Mouse (Mus musculus): Measurements from ENCODE around the gene Caskin1. TPM values are rescaled to one million over a fixed set of nuclear protein-coding genes. Genes with fewer than 3 reads are reported as not detected.

Gene Caskin1
- polyA plus RNA-seq, 1 experiment from 2014 or later = 9.1 TPM

Other genes starting within 250 kb of the Caskin1 start
- 31.8 and 34.3 TPM in 2 replicates for gene Ccnf, start 237.1 kb upstream of the Caskin1 start, polyA plus RNA-seq (2014; fragmentation: Nextera tagmentation; extraction: Ambion mirVana)
- 0.13 and 0.31 TPM in 2 replicates for gene Abca17, start 137.5 kb upstream of the Caskin1 start, polyA plus RNA-seq (2014; fragmentation: Nextera tagmentation; extraction: Ambion mirVana)
- gene Abca3, start 136.7 kb upstream of the Caskin1 start, polyA plus RNA-seq (2014; fragmentation: Nextera tagmentation; extraction: Ambion mirVana) = 14.5 and 21.3 TPM in 2 replicates
- gene Rnps1, start 74.0 kb upstream of the Caskin1 start, polyA plus RNA-seq (2014; fragmentation: Nextera tagmentation; extraction: Ambion mirVana) = 304 and 325 TPM in 2 replicates
- gene Eci1, start 62.0 kb upstream of the Caskin1 start, polyA plus RNA-seq (2014; fragmentation: Nextera tagmentation; extraction: Ambion mirVana) = 31.5 and 31.8 TPM in 2 replicates
- gene Dnase1l2, start 45.5 kb upstream of the Caskin1 start, polyA plus RNA-seq (2014; fragmentation: Nextera tagmentation; extraction: Ambion mirVana) = 2.3 and 3.5 TPM in 2 replicates
- gene E4f1, start 18.3 kb upstream of the Caskin1 start, polyA plus RNA-seq (2014; fragmentation: Nextera tagmentation; extraction: Ambion mirVana) = 8.3 and 16.9 TPM in 2 replicates
- 54.7 and 56.5 TPM in 2 replicates for gene Pgp, start 18.2 kb upstream of the Caskin1 start, polyA plus RNA-seq (2014; fragmentation: Nextera tagmentation; extraction: Ambion mirVana)
- gene Bricd5, start 14.7 kb upstream of the Caskin1 start, polyA plus RNA-seq (2014; fragmentation: Nextera tagmentation; extraction: Ambion mirVana) = 0.38 and 1.3 TPM in 2 replicates
- 31.8 and 37.2 TPM in 2 replicates for gene Mlst8, start 9.5 kb upstream of the Caskin1 start, polyA plus RNA-seq (2014; fragmentation: Nextera tagmentation; extraction: Ambion mirVana)
- 80.1 and 96.6 TPM in 2 replicates for gene Traf7, start 39.3 kb downstream of the Caskin1 start, polyA plus RNA-seq (2014; fragmentation: Nextera tagmentation; extraction: Ambion mirVana)
- 4.0 TPM in 2 replicates for gene Rab26, start 45.6 kb downstream of the Caskin1 start, polyA plus RNA-seq (2014; fragmentation: Nextera tagmentation; extraction: Ambion mirVana)
- gene Pkd1, start 61.2 kb downstream of the Caskin1 start, polyA plus RNA-seq (2014; fragmentation: Nextera tagmentation; extraction: Ambion mirVana) = 12.9 and 16.7 TPM in 2 replicates
- gene Tsc2, start 144.0 kb downstream of the Caskin1 start, polyA plus RNA-seq (2014; fragmentation: Nextera tagmentation; extraction: Ambion mirVana) = 59.8 and 66.4 TPM in 2 replicates
- gene Nthl1, start 144.1 kb downstream of the Caskin1 start, polyA plus RNA-seq (2014; fragmentation: Nextera tagmentation; extraction: Ambion mirVana) = 10.0 and 12.3 TPM in 2 replicates
- 22.4 and 31.3 TPM in 2 replicates for gene Slc9a3r2, start 161.7 kb downstream of the Caskin1 start, polyA plus RNA-seq (2014; fragmentation: Nextera tagmentation; extraction: Ambion mirVana)
- not detected in 2 replicates for gene Npw, start 169.9 kb downstream of the Caskin1 start, polyA plus RNA-seq (2014; fragmentation: Nextera tagmentation; extraction: Ambion mirVana)
- 14.9 and 19.7 TPM in 2 replicates for gene Zfp598, start 181.1 kb downstream of the Caskin1 start, polyA plus RNA-seq (2014; fragmentation: Nextera tagmentation; extraction: Ambion mirVana)
- 105 and 136 TPM in 2 replicates for gene Syngr3, start 201.4 kb downstream of the Caskin1 start, polyA plus RNA-seq (2014; fragmentation: Nextera tagmentation; extraction: Ambion mirVana)
- 36.5 and 37.7 TPM in 2 replicates for gene Gfer, start 207.6 kb downstream of the Caskin1 start, polyA plus RNA-seq (2014; fragmentation: Nextera tagmentation; extraction: Ambion mirVana)
- 2.2 and 2.4 TPM in 2 replicates for gene Noxo1, start 207.6 kb downstream of the Caskin1 start, polyA plus RNA-seq (2014; fragmentation: Nextera tagmentation; extraction: Ambion mirVana)
- 85.3 and 86.1 TPM in 2 replicates for gene Tbl3, start 219.1 kb downstream of the Caskin1 start, polyA plus RNA-seq (2014; fragmentation: Nextera tagmentation; extraction: Ambion mirVana)
- gene Rnf151, start 229.5 kb downstream of the Caskin1 start, polyA plus RNA-seq (2014; fragmentation: Nextera tagmentation; extraction: Ambion mirVana) = not detected in 2 replicates
- 888 and 1,063 TPM in 2 replicates for gene Rps2, start 229.5 kb downstream of the Caskin1 start, polyA plus RNA-seq (2014; fragmentation: Nextera tagmentation; extraction: Ambion mirVana)
- 301 and 312 TPM in 2 replicates for gene Ndufb10, start 235.9 kb downstream of the Caskin1 start, polyA plus RNA-seq (2014; fragmentation: Nextera tagmentation; extraction: Ambion mirVana)
- not detected in 2 replicates for gene Rpl3l, start 239.2 kb downstream of the Caskin1 start, polyA plus RNA-seq (2014; fragmentation: Nextera tagmentation; extraction: Ambion mirVana)
- gene Msrb1, start 248.0 kb downstream of the Caskin1 start, polyA plus RNA-seq (2014; fragmentation: Nextera tagmentation; extraction: Ambion mirVana) = 25.3 TPM in 2 replicates

All from forebrain, embryonic 14.5 days (tissue).